Mouse (Mus musculus) CD4-positive naive resting alpha-beta T cell, adult 76 days (primary cell): ENCODE data around the gene Hpn. TPM values are rescaled to one million over a fixed set of nuclear protein-coding genes. Genes with fewer than 3 reads are reported as not detected.

Source experiments
- total RNA-seq: library from RNA; stranded (reverse); gene quantifications from one replicate; pipeline ENCODE4 v1.2.4, GENCODE M21; 2023

The Hpn gene
- total RNA-seq, result 0.50 TPM

GRCm38 (mm10) chr7:31115182-31115581 is at the start of gene Hpn:
Gene Hpn, minus strand, starts transcription at chr7:31115290.

GRCm38 (mm10) chr7:31155296-31156033 is 40.4 kb upstream of the Hpn start, which contains the start of gene Gramd1a:
Gene Gramd1a, minus strand, starts transcription at chr7:31155896.

GRCm38 (mm10) chr7:31126851-31127724 is 12.0 kb upstream of the Hpn start, which contains the start of gene Scn1b:
Gene Scn1b, minus strand, starts transcription at chr7:31127003.

GRCm38 (mm10) chr7:31076492-31076891 is 38.6 kb downstream of the Hpn start, which contains the start of gene Fxyd3:
Gene Fxyd3, minus strand, starts transcription at chr7:31076704.

GRCm38 (mm10) chr7:31059108-31059507 is 56.0 kb downstream of the Hpn start, which contains the start of gene Lgi4:
Gene Lgi4, plus strand, starts transcription at chr7:31059342.

GRCm38 (mm10) chr7:31057071-31057470 is 58.0 kb downstream of the Hpn start, which contains the start of gene Fxyd1:
Gene Fxyd1, minus strand, starts transcription at chr7:31057199.

GRCm38 (mm10) chr7:31051321-31052021 is 63.6 kb downstream of the Hpn start, which contains the start of gene Fxyd7:
Gene Fxyd7, minus strand, starts transcription at chr7:31051467.

Other genes starting within 250 kb of the Hpn start
- 68.7 TPM for gene Cd22, start 234.9 kb downstream of the Hpn start, total RNA-seq
- not detected for gene Mag, start 200.4 kb downstream of the Hpn start, total RNA-seq
- not detected for gene Hamp2, start 190.6 kb downstream of the Hpn start, total RNA-seq
- not detected for gene Hamp, start 171.3 kb downstream of the Hpn start, total RNA-seq
- 160 TPM for gene Usf2, start 158.5 kb downstream of the Hpn start, total RNA-seq
- gene Lsr, start 141.8 kb downstream of the Hpn start, total RNA-seq, result 2.4 TPM
- not detected for gene Fam187b, start 141.5 kb downstream of the Hpn start, total RNA-seq
- gene Fxyd5, start 72.8 kb downstream of the Hpn start, total RNA-seq, result 882 TPM
- gene Fxyd7, start 63.8 kb downstream of the Hpn start, total RNA-seq, result not detected
- gene Fxyd1, start 58.1 kb downstream of the Hpn start, total RNA-seq, result not detected
- gene Lgi4, start 55.9 kb downstream of the Hpn start, total RNA-seq, result 0.18 TPM
- gene Fxyd3, start 38.6 kb downstream of the Hpn start, total RNA-seq, result not detected
- 1.6 TPM for gene Scn1b, start 11.7 kb upstream of the Hpn start, total RNA-seq
- 627 TPM for gene Gramd1a, start 40.6 kb upstream of the Hpn start, total RNA-seq
- gene Scgb2b2, start 175.2 kb upstream of the Hpn start, total RNA-seq, result not detected
- not detected for gene Scgb1b2, start 176.5 kb upstream of the Hpn start, total RNA-seq
- gene Scgb2b3, start 246.8 kb upstream of the Hpn start, total RNA-seq, result not detected